Mouse (Mus musculus): ENCODE measurements around the gene Stradb. TPM values are rescaled to one million over a fixed set of nuclear protein-coding genes. Genes with fewer than 3 reads are reported as not detected.
"Not testable (repeated sequence)": the region's sequence is repeated elsewhere in the genome, so short reads cannot be mapped to it uniquely, and the experiment has no call there.

Stradb gene
- total RNA-seq, 2 experiments from 2014 or later = 78.1 to 80.1 TPM

DNA sequence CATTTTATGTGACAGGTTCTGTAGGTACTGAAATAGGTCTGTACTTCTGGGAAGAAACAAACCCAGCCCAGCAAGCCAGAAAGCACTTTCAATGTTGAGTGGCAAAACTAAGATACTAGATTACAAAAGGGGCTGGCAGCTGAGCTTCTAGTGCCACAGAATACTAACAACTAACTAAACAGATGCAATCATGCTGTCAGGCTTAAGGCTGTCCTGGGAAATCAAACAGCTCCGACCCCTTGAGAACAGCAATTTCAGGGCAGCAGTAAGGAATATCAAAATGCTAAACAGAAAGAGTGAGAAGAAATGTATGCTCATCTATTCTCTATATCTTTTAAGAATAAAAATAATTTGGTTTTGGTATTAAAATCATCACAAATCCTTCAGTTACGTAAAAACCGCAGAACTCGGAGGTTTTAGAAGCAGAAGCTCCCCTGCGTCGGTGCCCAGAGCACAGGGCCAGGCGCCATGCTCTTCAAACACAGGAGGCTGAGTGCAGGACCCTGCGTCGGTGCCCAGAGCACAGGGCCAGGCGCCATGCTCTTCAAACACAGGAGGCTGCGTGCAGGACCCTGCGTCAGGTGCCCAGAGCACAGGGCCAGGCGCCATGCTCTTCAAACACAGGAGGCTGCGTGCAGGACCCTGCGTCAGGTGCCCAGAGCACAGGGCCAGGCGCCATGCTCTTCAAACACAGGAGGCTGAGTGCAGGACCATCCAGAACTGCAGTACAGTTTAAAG, 14.4 kb upstream of the Stradb start:
- DNase-seq; intact Hi-C loops (cut with DNase I; ENCODE audit: low total_unique reads): not testable (repeated sequence)

- intact Hi-C loops (cut with DNase I; ENCODE audit: low total_unique reads) = no loop called here
- DNase-seq = no peak
Observed at GRCm38 (mm10) chr1:58959682-58960081, 13.6 kb upstream of the Stradb start.

- no peak for DNase-seq
- intact Hi-C loops (cut with DNase I; ENCODE audit: low total_unique reads) = no loop called here
Observed at GRCm38 (mm10) chr1:58961152-58961893, 12.0 kb upstream of the Stradb start.

GRCm38 (mm10) chr1:58962418-58962817, 10.9 kb upstream of the Stradb start:
- DNase-seq = no peak

DNA sequence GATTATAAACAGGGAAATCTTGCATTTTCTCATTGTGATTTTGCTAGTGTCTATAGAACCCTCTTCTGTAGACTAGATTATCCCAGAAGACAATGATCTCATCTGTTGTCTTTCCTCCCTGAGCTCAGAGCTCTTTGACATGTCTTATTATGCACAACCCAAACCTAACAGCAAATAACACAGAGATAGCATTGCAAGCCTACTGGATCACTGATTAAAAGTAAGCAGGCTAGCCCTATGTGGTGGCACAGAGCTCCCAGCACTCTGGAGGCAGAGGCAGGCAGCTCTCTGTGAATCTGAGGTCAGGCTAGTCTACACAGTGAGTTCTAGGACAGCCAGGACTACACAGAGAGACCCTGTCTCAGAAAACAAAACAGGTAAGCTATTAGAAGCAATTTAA, 10.5 kb upstream of the Stradb start:
- DNase-seq = no peak
- intact Hi-C loops (cut with DNase I; ENCODE audit: low total_unique reads) = no loop called here

More at GRCm38 (mm10) chr1:58962418-58962817, 10.9 kb upstream of the Stradb start:
- intact Hi-C loops (cut with DNase I; ENCODE audit: low total_unique reads) = no loop called here

- intact Hi-C loops (cut with DNase I; ENCODE audit: low total_unique reads) = no loop called here
- no peak for DNase-seq
Observed at GRCm38 (mm10) chr1:58967534-58967933, 5.8 kb upstream of the Stradb start.

DNA sequence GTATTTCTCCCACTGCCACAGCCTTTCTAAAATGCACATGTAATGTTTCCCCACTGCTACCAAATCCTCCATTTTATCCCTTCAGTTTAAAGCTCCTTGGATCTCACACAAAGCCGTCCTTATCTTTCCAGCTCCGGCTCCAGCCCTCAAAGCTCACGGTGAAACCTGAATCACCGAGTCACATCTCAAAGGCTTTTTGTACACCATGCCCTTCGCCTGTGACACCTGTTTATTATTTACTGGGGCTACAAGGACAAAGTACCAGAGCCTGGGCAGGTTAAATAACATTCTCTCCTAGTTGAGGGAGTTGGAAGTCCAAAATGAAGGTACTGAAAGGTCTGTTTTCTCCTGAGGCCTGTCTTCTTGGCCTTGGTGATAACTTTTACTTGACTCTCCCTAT, 3.3 kb upstream of the Stradb start:
- DNase-seq = no peak
- intact Hi-C loops (cut with DNase I; ENCODE audit: low total_unique reads) = no loop called here

GRCm38 (mm10) chr1:58971097-58971496, 2.2 kb upstream of the Stradb start:
- no peak for DNase-seq
- intact Hi-C loops (cut with DNase I; ENCODE audit: low total_unique reads) = no loop called here

DNA sequence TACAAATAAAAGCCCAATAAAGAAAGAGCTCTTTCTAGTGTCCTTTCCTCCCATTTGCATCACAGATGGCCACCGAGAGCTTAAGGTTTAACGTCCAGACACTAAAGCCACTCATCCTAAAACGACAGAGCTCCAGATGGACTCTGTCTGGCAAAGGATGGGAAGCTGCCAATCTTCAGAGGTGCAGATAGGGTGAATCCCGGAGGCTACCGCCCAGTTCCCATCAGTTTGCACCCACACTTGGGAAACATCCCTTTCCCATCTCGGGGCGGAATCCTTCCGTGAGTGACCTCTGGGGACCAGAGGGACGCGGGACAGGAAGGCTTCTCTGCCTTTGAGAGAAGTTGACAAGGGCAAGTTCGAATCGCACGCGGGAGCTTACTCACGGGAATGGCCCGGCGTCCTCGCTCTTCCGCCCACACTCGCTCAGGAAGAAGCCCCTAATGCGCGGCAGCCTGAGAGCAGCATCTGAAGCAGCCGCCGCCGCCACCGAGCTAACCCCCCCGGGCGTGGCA, 414 bp upstream of the Stradb start:
- DNase-seq = no peak
- intact Hi-C loops (cut with DNase I; ENCODE audit: low total_unique reads) = no loop called here

- DNase-seq = no peak
- intact Hi-C loops (cut with DNase I; ENCODE audit: low total_unique reads) = no loop called here
Observed at GRCm38 (mm10) chr1:58982276-58982675, 9.0 kb downstream of the Stradb start.

GRCm38 (mm10) chr1:58984586-58984985, 11.3 kb downstream of the Stradb start:
- DNase-seq = no peak
- intact Hi-C loops (cut with DNase I; ENCODE audit: low total_unique reads) = no loop called here

GRCm38 (mm10) chr1:58993144-58993543, 19.8 kb downstream of the Stradb start:
- intact Hi-C loops (cut with DNase I; ENCODE audit: low total_unique reads) = no loop called here
- no peak for DNase-seq

GRCm38 (mm10) chr1:58993723-58994122, 20.4 kb downstream of the Stradb start:
- no peak for DNase-seq
- intact Hi-C loops (cut with DNase I; ENCODE audit: low total_unique reads) = no loop called here

DNA sequence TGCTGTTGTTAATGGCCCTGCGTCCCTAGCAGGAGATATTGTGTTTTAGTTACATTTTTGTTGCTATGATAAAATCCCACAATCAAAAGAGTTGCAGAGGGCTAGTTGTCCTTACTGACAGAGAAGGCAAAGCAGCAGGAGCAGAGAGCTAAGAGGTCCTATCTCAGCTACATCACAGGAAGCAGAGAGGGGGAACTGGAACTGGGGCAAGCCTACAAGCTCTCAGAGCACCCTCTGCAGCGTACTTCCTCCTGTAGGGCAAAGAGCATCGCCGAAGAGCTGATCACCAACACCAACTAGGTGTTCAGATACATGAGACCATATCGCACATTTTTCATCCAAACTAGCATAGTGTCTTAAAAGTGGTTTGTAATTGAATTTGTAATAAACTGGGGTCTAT, 22.0 kb downstream of the Stradb start:
- no peak for DNase-seq
- intact Hi-C loops (cut with DNase I; ENCODE audit: low total_unique reads) = no loop called here

- intact Hi-C loops (cut with DNase I; ENCODE audit: low total_unique reads) = no loop called here
- DNase-seq = no peak
Observed at GRCm38 (mm10) chr1:59009250-59009649, 35.9 kb downstream of the Stradb start.

GRCm38 (mm10) chr1:59021556-59021955, 48.2 kb downstream of the Stradb start:
- intact Hi-C loops (cut with DNase I; ENCODE audit: low total_unique reads) = no loop called here
- DNase-seq = no peak

GRCm38 (mm10) chr1:59037723-59038122, 64.4 kb downstream of the Stradb start:
- intact Hi-C loops (cut with DNase I; ENCODE audit: low total_unique reads) = no loop called here
- DNase-seq = no peak

Data from gastrocnemius, postnatal 14 days (tissue).